Mouse (Mus musculus): ENCODE data around the gene Shank2. TPM values are rescaled to one million over a fixed set of nuclear protein-coding genes. Genes with fewer than 3 reads are reported as not detected.

Shank2 gene
- polyA plus RNA-seq, 1 experiment from 2014 or later = 0.69 TPM

- no peak for TF ChIP-seq EP300 (optimal IDR thresholded peaks at IDR 0.05)
- TF ChIP-seq CTCF (IDR thresholded peaks at IDR 0.05; ENCODE audit: low read depth) = no peak
- no peak for ATAC-seq (ENCODE audit: low FRiP score, low TSS enrichment)
- WGBS = 86% methylated on average over 11 of the region's 11 CpGs
- no peaks in the 10 kb centered on the region for H3K4me1 ChIP-seq (replicated peaks; ENCODE audit: control insufficient read depth, insufficient read depth)
- no peaks in the 10 kb centered on the region for H3K36me3 ChIP-seq (ENCODE audit: control insufficient read depth, insufficient read depth, low read length)
- no peaks in the 10 kb centered on the region for H3K27me3 ChIP-seq (ENCODE audit: control insufficient read depth, insufficient read depth, low read length)
- no peak overlapping the region for H3K4me3 ChIP-seq (ENCODE audit: low read depth, low read length)
- H3K9ac ChIP-seq (ENCODE audit: low read length) = no peak overlapping the region
- no peak overlapping the region for H3K4me2 ChIP-seq (replicated peaks; ENCODE audit: low read depth)
- H3K9me3 ChIP-seq (ENCODE audit: control insufficient read depth, low read length) = no peaks in the 10 kb centered on the region
- DNase-seq (ENCODE audit: low spot score) = no peak
- no peak overlapping the region for H3K27ac ChIP-seq (replicated peaks)
These were observed 35.8 kb downstream of the Shank2 start for GRCm38 (mm10) chr7:144037541-144037940.

DNA sequence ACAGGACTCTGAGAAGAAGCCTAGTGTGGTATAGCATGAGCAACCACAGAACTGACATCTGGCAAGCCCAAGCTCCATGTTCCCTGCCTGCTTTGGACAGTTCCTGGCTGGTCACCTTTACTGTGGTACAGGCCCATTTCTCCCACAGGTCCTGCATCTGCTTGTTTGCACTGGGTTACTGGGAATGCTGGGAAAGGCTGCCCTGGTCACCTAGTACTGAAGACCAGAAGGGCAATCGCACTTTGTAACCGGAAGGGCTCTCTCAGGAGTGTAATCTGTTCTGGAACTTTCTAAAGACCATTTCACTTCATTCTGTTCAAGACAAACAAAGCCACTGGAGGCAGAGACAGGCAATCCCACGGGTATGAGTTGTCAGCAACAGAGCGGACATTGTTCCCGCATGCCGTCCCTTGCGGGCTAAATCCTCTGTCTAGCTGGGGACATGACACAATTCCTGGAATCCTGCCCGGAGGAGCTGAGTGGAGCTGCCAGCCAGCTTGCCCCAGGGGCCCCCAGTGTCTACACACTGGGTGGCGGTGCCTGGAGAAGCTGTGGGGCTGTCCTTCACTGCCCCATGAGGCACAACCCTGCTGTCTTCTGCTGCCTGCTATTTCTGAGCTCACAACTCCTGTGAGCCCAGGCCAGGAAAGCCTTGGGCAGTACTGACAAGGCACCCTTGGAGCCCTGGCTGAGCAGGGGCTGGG, 36.4 kb downstream of the Shank2 start:
- H3K27me3 ChIP-seq (ENCODE audit: control insufficient read depth, insufficient read depth, low read length) = no peaks in the 10 kb centered on the region
- H3K9me3 ChIP-seq (ENCODE audit: control insufficient read depth, low read length) = no peaks in the 10 kb centered on the region
- TF ChIP-seq EP300 (optimal IDR thresholded peaks at IDR 0.05) = no peak
- TF ChIP-seq CTCF (IDR thresholded peaks at IDR 0.05; ENCODE audit: low read depth) = no peak
- H3K4me3 ChIP-seq (ENCODE audit: low read depth, low read length) = no peak overlapping the region
- peak; percentile 67 for DNase-seq (ENCODE audit: low spot score)
- ATAC-seq (ENCODE audit: low FRiP score, low TSS enrichment) = peak; percentile 35; the same call in 1 of the 2 replicates
- H3K4me2 ChIP-seq (replicated peaks; ENCODE audit: low read depth) = no peak overlapping the region
- H3K27ac ChIP-seq (replicated peaks) = 0 out of 2 replicates have a peak overlapping the region, but pooled peaks have one; percentile 13
- no peaks in the 10 kb centered on the region for H3K4me1 ChIP-seq (replicated peaks; ENCODE audit: control insufficient read depth, insufficient read depth)
- 0 out of 2 replicates have a peak overlapping the region, but pooled peaks have one; percentile 27 for H3K9ac ChIP-seq (ENCODE audit: low read length)
- H3K36me3 ChIP-seq (ENCODE audit: control insufficient read depth, insufficient read depth, low read length) = no peaks in the 10 kb centered on the region
- 35% methylated on average over 9 of the region's 9 CpGs for WGBS

DNA sequence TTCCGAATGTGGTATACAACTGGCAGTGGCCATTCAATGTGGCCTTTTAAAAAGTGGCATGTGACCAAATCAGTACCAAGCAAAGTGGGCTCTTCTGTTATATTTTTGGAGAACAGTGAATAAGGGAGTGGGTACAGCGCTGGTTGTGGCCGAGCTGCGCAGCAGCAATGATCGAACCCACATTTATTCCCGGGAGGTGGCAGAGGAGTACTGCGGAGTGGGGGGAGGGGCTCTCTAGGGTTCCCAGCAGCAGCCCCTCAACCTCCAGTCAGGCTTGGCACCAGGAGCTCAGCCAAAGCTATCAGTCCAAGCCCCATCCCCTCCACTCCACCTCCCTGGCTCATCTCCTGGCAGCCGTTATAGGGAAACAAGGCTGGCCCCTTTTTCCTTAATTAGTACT, 37.0 kb downstream of the Shank2 start:
- H3K4me2 ChIP-seq (replicated peaks; ENCODE audit: low read depth) = no peak overlapping the region
- TF ChIP-seq CTCF (IDR thresholded peaks at IDR 0.05; ENCODE audit: low read depth) (no peak), EP300 (optimal IDR thresholded peaks at IDR 0.05) (no peak)
- no peak for ATAC-seq (ENCODE audit: low FRiP score, low TSS enrichment)
- H3K27me3 ChIP-seq (ENCODE audit: control insufficient read depth, insufficient read depth, low read length) = no peaks in the 10 kb centered on the region
- 81% methylated on average over 8 of the region's 8 CpGs for WGBS
- no peaks in the 10 kb centered on the region for H3K9me3 ChIP-seq (ENCODE audit: control insufficient read depth, low read length)
- 0 out of 2 replicates have a peak overlapping the region, but pooled peaks have one; percentile 13 for H3K27ac ChIP-seq (replicated peaks)
- no peak for DNase-seq (ENCODE audit: low spot score)
- H3K4me1 ChIP-seq (replicated peaks; ENCODE audit: control insufficient read depth, insufficient read depth) = no peaks in the 10 kb centered on the region
- H3K36me3 ChIP-seq (ENCODE audit: control insufficient read depth, insufficient read depth, low read length) = no peaks in the 10 kb centered on the region
- no peak overlapping the region for H3K9ac ChIP-seq (ENCODE audit: low read length)
- H3K4me3 ChIP-seq (ENCODE audit: low read depth, low read length) = no peak overlapping the region

- 51% methylated on average over 3 of the region's 3 CpGs for WGBS
- H3K9me3 ChIP-seq (ENCODE audit: control insufficient read depth, low read length) = no peaks in the 10 kb centered on the region
- H3K36me3 ChIP-seq (ENCODE audit: control insufficient read depth, insufficient read depth, low read length) = no peaks in the 10 kb centered on the region
- no peak for DNase-seq (ENCODE audit: low spot score)
- no peaks in the 10 kb centered on the region for H3K4me1 ChIP-seq (replicated peaks; ENCODE audit: control insufficient read depth, insufficient read depth)
- ATAC-seq (ENCODE audit: low FRiP score, low TSS enrichment) = no peak
- TF ChIP-seq EP300 (optimal IDR thresholded peaks at IDR 0.05) (no peak), CTCF (IDR thresholded peaks at IDR 0.05; ENCODE audit: low read depth) (no peak)
- no peak overlapping the region for H3K4me2 ChIP-seq (replicated peaks; ENCODE audit: low read depth)
- H3K4me3 ChIP-seq (ENCODE audit: low read depth, low read length) = no peak overlapping the region
- no peaks in the 10 kb centered on the region for H3K27me3 ChIP-seq (ENCODE audit: control insufficient read depth, insufficient read depth, low read length)
- no peak overlapping the region for H3K27ac ChIP-seq (replicated peaks)
- no peak overlapping the region for H3K9ac ChIP-seq (ENCODE audit: low read length)
These were observed 38.6 kb downstream of the Shank2 start for GRCm38 (mm10) chr7:144040328-144040727.

DNA sequence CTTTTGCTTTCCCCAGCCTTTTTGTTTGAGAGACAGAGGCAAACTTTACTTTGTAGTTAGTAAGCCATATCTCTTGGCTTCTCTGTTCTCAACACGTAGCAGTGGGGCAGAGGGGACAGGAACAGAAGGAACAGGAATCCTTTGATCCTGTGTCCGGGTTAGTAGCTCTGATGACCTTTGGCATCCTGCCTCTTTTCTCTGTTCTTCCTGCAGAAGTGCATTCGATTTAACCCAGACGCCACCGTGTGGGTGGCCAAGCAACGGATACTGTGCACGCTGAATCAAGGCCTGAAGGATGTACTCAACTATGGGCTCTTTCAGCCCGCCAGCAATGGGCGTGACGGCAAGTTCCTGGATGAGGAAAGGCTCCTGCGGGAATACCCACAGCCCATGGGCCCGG, 50.3 kb downstream of the Shank2 start:
- Histone ChIP-seq H3K27ac (replicated peaks) (no peak overlapping the region; the same call in none of the 2 replicates), H3K27me3 (ENCODE audit: control insufficient read depth, insufficient read depth, low read length) (no peaks in the 10 kb centered on the region), H3K4me1 (replicated peaks; ENCODE audit: control insufficient read depth, insufficient read depth) (no peaks in the 10 kb centered on the region), H3K4me2 (replicated peaks; ENCODE audit: low read depth) (no peak overlapping the region), H3K36me3 (ENCODE audit: control insufficient read depth, insufficient read depth, low read length) (no peaks in the 10 kb centered on the region), H3K4me3 (ENCODE audit: low read depth, low read length) (no peak overlapping the region), H3K9ac (ENCODE audit: low read length) (no peak overlapping the region), H3K9me3 (ENCODE audit: control insufficient read depth, low read length) (no peaks in the 10 kb centered on the region)
- 13% methylated on average over 12 of the region's 12 CpGs for WGBS
- DNase-seq (ENCODE audit: low spot score) (peak; percentile 70), ATAC-seq (ENCODE audit: low FRiP score, low TSS enrichment) (peak; percentile 65)
- TF ChIP-seq CTCF (IDR thresholded peaks at IDR 0.05; ENCODE audit: low read depth) (peak; percentile 65), EP300 (optimal IDR thresholded peaks at IDR 0.05) (no peak)

DNA sequence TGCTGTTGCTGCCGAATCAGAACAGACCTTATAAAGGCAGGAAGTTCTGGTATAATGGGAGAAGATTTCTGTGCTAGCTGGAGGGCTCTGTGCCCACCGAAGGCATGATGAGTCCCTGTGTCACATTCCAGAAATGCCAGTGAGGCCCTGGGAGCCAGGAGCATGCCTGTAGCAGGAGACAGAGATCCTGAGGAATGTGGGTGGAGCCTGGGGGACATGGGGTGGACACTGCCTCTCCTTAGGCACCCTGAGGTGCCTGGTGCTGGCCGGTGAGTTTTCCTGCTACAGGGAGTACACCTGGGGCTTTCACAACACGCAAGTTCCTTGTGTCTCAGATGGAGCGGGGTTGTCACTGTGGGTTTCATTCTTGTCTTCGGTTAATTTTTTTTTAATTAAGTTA, 53.5 kb downstream of the Shank2 start:
- 57% methylated on average over 6 of the region's 6 CpGs for WGBS
- Histone ChIP-seq H3K36me3 (ENCODE audit: control insufficient read depth, insufficient read depth, low read length) (no peaks in the 10 kb centered on the region), H3K9me3 (ENCODE audit: control insufficient read depth, low read length) (no peaks in the 10 kb centered on the region), H3K4me2 (replicated peaks; ENCODE audit: low read depth) (no peak overlapping the region), H3K27me3 (ENCODE audit: control insufficient read depth, insufficient read depth, low read length) (no peaks in the 10 kb centered on the region), H3K4me3 (ENCODE audit: low read depth, low read length) (no peak overlapping the region), H3K27ac (replicated peaks) (no peak overlapping the region), H3K4me1 (replicated peaks; ENCODE audit: control insufficient read depth, insufficient read depth) (no peaks in the 10 kb centered on the region), H3K9ac (ENCODE audit: low read length) (no peak overlapping the region)
- DNase-seq (ENCODE audit: low spot score) (no peak), ATAC-seq (ENCODE audit: low FRiP score, low TSS enrichment) (no peak)
- TF ChIP-seq CTCF (IDR thresholded peaks at IDR 0.05; ENCODE audit: low read depth) (no peak), EP300 (optimal IDR thresholded peaks at IDR 0.05) (no peak)
